ENCODE assay signal across 8 mouse cellular contexts in genomic region chr1:91495321-91495720, GRCm38 (mm10). TPM values are rescaled to one million over a fixed set of nuclear protein-coding genes. Genes with fewer than 3 reads are reported as not detected.
A peak's percentile ranks its signal among the peaks of the same experiment; 100 is the strongest.
DNase-seq lines count a peak whose midpoint lies in the region; ATAC-seq and TF ChIP-seq lines count a peak whose summit lies in the region.

No protein-coding gene starts in this region.

- no peak for TF ChIP-seq POLR2A in CH12.LX (IDR thresholded peaks at IDR 0.05; ENCODE audit: low read depth, low read length)

- no peak overlapping the region for H3K27ac ChIP-seq in CH12.LX (ENCODE audit: insufficient read depth, low read depth)
- H3K27ac ChIP-seq in forebrain, postnatal 0 days (ENCODE audit: low read depth, low read length), result no peak overlapping the region
- no peak overlapping the region for H3K27ac ChIP-seq in liver, embryonic 14.5 days

- H3K4me2 ChIP-seq in CH12.LX (ENCODE audit: insufficient read depth, low read depth, poor library complexity, severe bottlenecking), result peak overlapping the region; percentile 77
- peak overlapping the region; percentile 84 for H3K4me2 ChIP-seq in forebrain, postnatal 0 days (ENCODE audit: low read depth)
- H3K4me2 ChIP-seq in liver, embryonic 14.5 days (ENCODE audit: low read depth), result peak overlapping the region; percentile 62

- TF ChIP-seq RAD21 in CH12.LX (IDR thresholded peaks at IDR 0.05; ENCODE audit: low read depth, low read length), result no peak

- ATAC-seq in forebrain, postnatal 0 days, result no peak
- ATAC-seq in liver, embryonic 14.5 days (ENCODE audit: insufficient read depth), result no peak

- peaks cover 6 to 21% of the 10 kb centered on the region in 2 experiments for H3K4me1 ChIP-seq in CH12.LX (ENCODE audit: control insufficient read depth in 1 of 2, insufficient read depth in 2 of 2)
- H3K4me1 ChIP-seq in forebrain, postnatal 0 days (ENCODE audit: insufficient read depth), result peaks cover 5% of the 10 kb centered on the region
- H3K4me1 ChIP-seq in liver, embryonic 14.5 days (replicated peaks; ENCODE audit: control insufficient read depth in 2 of 2, insufficient read depth in 2 of 2, low read length in 1 of 2), result peaks cover 0 to 12% of the 10 kb centered on the region in 2 experiments; a peak in 2 of 4 replicates

- TF ChIP-seq CTCF in CH12.LX (conservative IDR thresholded peaks at IDR 0.05 in 1 of 2, IDR thresholded peaks at IDR 0.05 in 1 of 2; ENCODE audit: low read depth in 2 of 2, low read length in 2 of 2), result no peak
- no peak for TF ChIP-seq CTCF in forebrain, postnatal 0 days (IDR thresholded peaks at IDR 0.05; ENCODE audit: low read depth)
- TF ChIP-seq CTCF in liver, embryonic 14.5 days (IDR thresholded peaks at IDR 0.05; ENCODE audit: low read depth), result no peak

- WGBS in forebrain, postnatal 0 days, result 48% methylated on average over 5 of the region's 5 CpGs
- WGBS in liver, embryonic 14.5 days (ENCODE audit: insufficient replicate concordance), result 47% methylated on average over 5 of the region's 5 CpGs

- peak; percentile 88 for DNase-seq in heart, adult 11 months
- DNase-seq in heart, adult 8-10 months (ENCODE audit: low spot score), result no peak
- no peak for DNase-seq in CH12.LX (ENCODE audit: extremely low read depth)
- no peak for DNase-seq in forebrain, postnatal 0 days
- no peak for DNase-seq in liver, embryonic 14.5 days (ENCODE audit: low read depth in 3 of 3, low spot score in 3 of 3)
- DNase-seq in urinary bladder, postnatal 4 days (ENCODE audit: low spot score in 2 of 2), result no peak
- no peak for DNase-seq in frontal cortex, postnatal 25 days (ENCODE audit: low spot score in 2 of 2)
- DNase-seq in yolk sac, embryonic 10.5 days (ENCODE audit: low spot score), result no peak

- H3K36me3 ChIP-seq in CH12.LX (replicated peaks in 1 of 2; ENCODE audit: control insufficient read depth in 1 of 2, insufficient read depth in 1 of 2, low read length in 1 of 2), result peaks cover 3 to 26% of the 10 kb centered on the region in 2 experiments
- H3K36me3 ChIP-seq in forebrain, postnatal 0 days (ENCODE audit: insufficient read depth), result peaks cover 5% of the 10 kb centered on the region; the same call in 1 of the 2 replicates
- no peaks in the 10 kb centered on the region for H3K36me3 ChIP-seq in liver, embryonic 14.5 days (replicated peaks; ENCODE audit: control insufficient read depth, insufficient read depth, low read depth)

- in situ Hi-C loops in CH12.LX (cut with MboI; ENCODE audit: low pct_ligation_motif_present, low pct_unique_long_range_greater_than_20kb, low sequenced_read_pairs), result no loop called here

- peaks cover 14% of the 10 kb centered on the region for H3K27me3 ChIP-seq in CH12.LX (replicated peaks)
- no peaks in the 10 kb centered on the region for H3K27me3 ChIP-seq in forebrain, postnatal 0 days (ENCODE audit: insufficient read depth, low read length)
- H3K27me3 ChIP-seq in liver, embryonic 14.5 days (ENCODE audit: control insufficient read depth, insufficient read depth, low read length), result no peaks in the 10 kb centered on the region

- no peaks in the 10 kb centered on the region for H3K79me2 ChIP-seq in CH12.LX (replicated peaks; ENCODE audit: control insufficient read depth, extremely low read depth, insufficient read depth, poor library complexity, severe bottlenecking)

- dilution Hi-C loops in CH12.LX (cut with MboI; ENCODE audit: extremely low pct_ligation_motif_present, extremely low pct_unique_long_range_greater_than_20kb, low sequenced_read_pairs), result no loop called here

- peak overlapping the region; percentile 79 to 96 (median 85) for H3K4me3 ChIP-seq in CH12.LX (replicated peaks in 1 of 3; ENCODE audit: low read depth in 2 of 3, low read length in 2 of 3, poor library complexity in 1 of 3)
- peak overlapping the region; percentile 85 for H3K4me3 ChIP-seq in forebrain, postnatal 0 days (ENCODE audit: low read depth, low read length)
- peak overlapping the region; percentile 65 to 70 for H3K4me3 ChIP-seq in liver, embryonic 14.5 days (ENCODE audit: insufficient read depth in 1 of 2, low read depth in 2 of 2, low read length in 2 of 2)

- peak overlapping the region; percentile 66 for H3K9ac ChIP-seq in CH12.LX (ENCODE audit: insufficient read depth, low read depth)
- H3K9ac ChIP-seq in forebrain, postnatal 0 days, result peak overlapping the region; percentile 79
- peak overlapping the region; percentile 37 for H3K9ac ChIP-seq in liver, embryonic 14.5 days (replicated peaks)

- no peaks in the 10 kb centered on the region for H3K9me3 ChIP-seq in CH12.LX (replicated peaks; ENCODE audit: low read length)
- no peaks in the 10 kb centered on the region for H3K9me3 ChIP-seq in forebrain, postnatal 0 days (ENCODE audit: low read length)
- H3K9me3 ChIP-seq in liver, embryonic 14.5 days (ENCODE audit: control insufficient read depth, low read length), result no peaks in the 10 kb centered on the region

- TF ChIP-seq EP300 in CH12.LX (IDR thresholded peaks at IDR 0.05; ENCODE audit: low read length), result no peak
- no peak for TF ChIP-seq EP300 in liver, embryonic 14.5 days (IDR thresholded peaks at IDR 0.05; ENCODE audit: low read depth)

TF ChIP-seq in CH12.LX, 34 proteins besides CTCF, POLR2A, EP300 and RAD21:
- TF ChIP-seq ZNF384 (IDR thresholded peaks at IDR 0.05; ENCODE audit: low read depth, low read length) (no peak), ZC3H11A (IDR thresholded peaks at IDR 0.05; ENCODE audit: low read depth, low read length) (no peak)

RNA-seq across cellular contexts. Expression of gene Traf3ip1, which starts 0.9 kb away (rescaled TPM):
- 1 to 10 TPM; 4.2 to 5.4 (median 4.9) TPM for total RNA-seq in heart, adult 8-10 months (2022)
- total RNA-seq in CH12.LX (2012; rRNA removed), result 5.0 and 5.5 TPM in 2 replicates
- 5.1 and 5.9 TPM in 2 replicates for total RNA-seq in CH12.LX (2014; rRNA removed)
- 7.5 and 10.0 TPM in 2 replicates for polyA plus RNA-seq in CH12.LX (2012; ENCODE audit: insufficient read length, low read depth)
- total RNA-seq in forebrain, postnatal 0 days (2014; rRNA removed), result 10.1 and 15.8 TPM in 2 replicates
- 4.6 and 6.4 TPM in 2 replicates for polyA plus RNA-seq in forebrain, postnatal 0 days (2015; fragmentation: Nextera tagmentation; extraction: Ambion mirVana)
- polyA plus RNA-seq in liver, embryonic 14.5 days (2012; rRNA removed), result 2.4 and 4.1 TPM in 2 replicates
- 1.3 TPM in 2 replicates for polyA plus RNA-seq in liver, embryonic 14.5 days (2014; fragmentation: Nextera tagmentation; extraction: Ambion mirVana)

RNA-seq across cellular contexts. Expression of gene Per2, which starts 36.2 kb away (rescaled TPM):
- total RNA-seq in heart, adult 8-10 months (2022), result 10 to 100 TPM in 3 of 4 experiments, 1 to 10 TPM in 1; 8.3 to 15.0 (median 13.5) TPM
- total RNA-seq in CH12.LX (2012; rRNA removed) (4.2 and 4.7 TPM in 2 replicates), CH12.LX (2014; rRNA removed) (2.7 and 2.8 TPM in 2 replicates)
- 5.2 and 5.8 TPM in 2 replicates for polyA plus RNA-seq in CH12.LX (2012; ENCODE audit: insufficient read length, low read depth)
- 6.3 and 9.0 TPM in 2 replicates for total RNA-seq in forebrain, postnatal 0 days (2014; rRNA removed)
- 2.3 and 4.3 TPM in 2 replicates for polyA plus RNA-seq in forebrain, postnatal 0 days (2015; fragmentation: Nextera tagmentation; extraction: Ambion mirVana)
- 3.3 and 3.7 TPM in 2 replicates for polyA plus RNA-seq in liver, embryonic 14.5 days (2012; rRNA removed)
- polyA plus RNA-seq in liver, embryonic 14.5 days (2014; fragmentation: Nextera tagmentation; extraction: Ambion mirVana), result 1.6 and 2.2 TPM in 2 replicates

RNA-seq across cellular contexts. Expression of gene Asb1, which starts 45.0 kb away (rescaled TPM):
- total RNA-seq in heart, adult 8-10 months (2022), result 10 to 100 TPM; 17.3 to 27.2 (median 20.5) TPM
- 9.5 and 10.8 TPM in 2 replicates for total RNA-seq in CH12.LX (2012; rRNA removed)
- total RNA-seq in CH12.LX (2014; rRNA removed), result 5.7 and 6.4 TPM in 2 replicates
- polyA plus RNA-seq in CH12.LX (2012; ENCODE audit: insufficient read length, low read depth), result 6.1 and 6.9 TPM in 2 replicates
- 27.8 and 31.1 TPM in 2 replicates for total RNA-seq in forebrain, postnatal 0 days (2014; rRNA removed)
- polyA plus RNA-seq in forebrain, postnatal 0 days (2015; fragmentation: Nextera tagmentation; extraction: Ambion mirVana), result 5.9 and 8.3 TPM in 2 replicates
- polyA plus RNA-seq in liver, embryonic 14.5 days (2012; rRNA removed), result 9.4 and 10.4 TPM in 2 replicates
- polyA plus RNA-seq in liver, embryonic 14.5 days (2014; fragmentation: Nextera tagmentation; extraction: Ambion mirVana), result 12.6 and 15.8 TPM in 2 replicates
